Mouse (Mus musculus) spleen, postnatal 36 days (tissue): ENCODE results near the gene Paxip1.
A peak's percentile ranks its signal among the peaks of the same experiment; 100 is the strongest.

Source experiments
- DNase-seq, 2 experiments: peaks; one replicate each; pipeline ENCODE4 v3.0.0; 2022; ENCODE audit warnings: low spot score in 2 of 2, mixed read lengths in 1 of 2

The Paxip1 gene

DNA sequence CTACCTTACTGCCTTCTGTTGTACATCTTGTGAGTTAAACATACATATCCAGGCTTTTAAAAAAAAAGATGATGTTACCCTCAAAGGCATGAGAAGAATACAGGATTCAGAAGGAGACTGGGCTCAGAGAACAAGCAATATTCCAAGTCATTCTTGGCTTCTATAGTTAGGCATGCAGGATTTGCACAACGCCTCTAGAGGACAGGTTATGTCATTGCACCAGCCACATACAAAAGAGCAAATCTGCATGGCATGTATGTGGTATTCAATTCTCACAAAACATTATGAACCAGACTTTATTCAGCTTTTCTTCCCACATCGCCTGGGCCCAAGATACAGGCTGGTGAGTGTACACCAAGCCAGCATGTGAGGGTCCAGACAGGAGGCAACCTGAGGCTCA is 67.0 kb downstream of the Paxip1 start:
- no peak for DNase-seq

DNA sequence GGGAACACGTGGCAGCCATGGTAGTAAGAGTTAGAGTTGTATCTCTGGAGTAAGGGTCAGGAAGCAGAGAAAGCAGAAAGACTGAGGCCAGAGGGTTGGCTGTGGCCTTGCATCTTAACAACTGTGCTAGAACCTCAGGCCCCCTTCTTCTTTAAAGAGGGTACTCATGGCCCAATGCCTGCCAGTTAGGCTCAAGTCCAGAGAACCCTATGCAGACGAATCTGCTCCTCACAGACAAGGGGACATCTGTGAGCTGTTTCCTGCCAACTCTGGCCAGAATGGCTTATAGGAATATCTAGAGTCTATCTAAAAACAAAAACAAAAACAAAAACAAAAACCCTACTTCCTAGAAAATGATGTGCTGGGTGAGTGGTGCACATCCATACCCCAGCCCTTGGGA is 72.2 kb downstream of the Paxip1 start:
- no peak for DNase-seq

DNA sequence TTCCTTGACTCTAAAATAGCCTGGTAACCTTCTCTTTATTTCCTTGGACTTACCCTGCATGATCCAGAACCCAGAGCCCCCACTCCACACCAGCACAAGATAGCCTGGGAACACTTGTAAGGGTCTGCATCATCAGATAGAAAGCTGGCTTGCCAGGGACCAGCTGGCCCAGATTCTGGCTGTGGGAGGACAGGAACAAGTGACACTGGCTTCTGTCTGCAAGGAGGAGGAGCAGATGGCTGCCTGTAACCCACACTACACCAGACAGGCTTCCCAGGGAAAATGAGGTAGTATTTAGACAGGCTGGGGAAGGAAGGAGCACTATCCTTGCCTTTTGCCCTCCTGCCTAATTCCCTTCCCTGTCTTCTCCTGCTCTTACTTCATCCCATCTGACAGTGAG is 74.2 kb downstream of the Paxip1 start:
- no peak for DNase-seq

DNA sequence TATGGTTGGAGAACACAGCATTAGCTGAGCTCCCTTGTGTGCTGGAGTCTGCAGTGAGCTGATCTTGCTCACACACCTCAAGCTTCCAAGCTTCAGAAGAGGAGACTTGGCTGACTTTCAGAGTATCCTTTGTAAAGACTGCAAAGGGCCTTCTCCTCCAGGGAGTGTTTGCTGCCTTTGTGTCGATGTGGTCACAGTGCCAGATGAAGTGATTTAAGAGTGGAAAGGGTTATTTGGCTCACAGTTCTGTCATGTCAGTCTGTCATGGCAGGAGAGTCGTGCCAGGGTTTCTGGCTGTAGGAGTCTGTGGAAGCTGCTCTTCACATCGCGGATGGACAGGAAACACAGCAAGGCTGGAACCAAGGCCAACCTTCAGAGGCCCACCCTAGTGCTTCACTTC is 75.5 kb downstream of the Paxip1 start:
- no peak for DNase-seq

DNA sequence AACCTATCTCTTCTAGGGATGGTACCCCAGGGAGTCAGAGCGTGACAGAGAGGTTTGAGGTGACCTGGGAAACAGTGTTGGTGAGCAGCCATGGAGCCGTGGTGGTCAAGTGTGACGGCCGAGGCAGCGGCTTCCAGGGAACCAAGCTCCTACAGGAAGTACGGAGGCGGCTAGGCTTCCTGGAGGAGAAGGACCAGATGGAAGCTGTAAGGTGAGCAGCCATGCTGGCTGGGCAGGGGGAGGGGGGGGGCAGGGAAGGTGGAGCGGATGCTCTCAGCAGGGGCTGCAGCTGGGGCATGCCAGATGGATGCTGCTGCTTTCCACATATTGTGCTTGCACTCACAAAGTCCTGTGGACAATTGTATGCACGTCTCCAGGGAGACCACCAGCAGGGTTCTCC is 77.1 kb downstream of the Paxip1 start:
- no peak for DNase-seq

DNA sequence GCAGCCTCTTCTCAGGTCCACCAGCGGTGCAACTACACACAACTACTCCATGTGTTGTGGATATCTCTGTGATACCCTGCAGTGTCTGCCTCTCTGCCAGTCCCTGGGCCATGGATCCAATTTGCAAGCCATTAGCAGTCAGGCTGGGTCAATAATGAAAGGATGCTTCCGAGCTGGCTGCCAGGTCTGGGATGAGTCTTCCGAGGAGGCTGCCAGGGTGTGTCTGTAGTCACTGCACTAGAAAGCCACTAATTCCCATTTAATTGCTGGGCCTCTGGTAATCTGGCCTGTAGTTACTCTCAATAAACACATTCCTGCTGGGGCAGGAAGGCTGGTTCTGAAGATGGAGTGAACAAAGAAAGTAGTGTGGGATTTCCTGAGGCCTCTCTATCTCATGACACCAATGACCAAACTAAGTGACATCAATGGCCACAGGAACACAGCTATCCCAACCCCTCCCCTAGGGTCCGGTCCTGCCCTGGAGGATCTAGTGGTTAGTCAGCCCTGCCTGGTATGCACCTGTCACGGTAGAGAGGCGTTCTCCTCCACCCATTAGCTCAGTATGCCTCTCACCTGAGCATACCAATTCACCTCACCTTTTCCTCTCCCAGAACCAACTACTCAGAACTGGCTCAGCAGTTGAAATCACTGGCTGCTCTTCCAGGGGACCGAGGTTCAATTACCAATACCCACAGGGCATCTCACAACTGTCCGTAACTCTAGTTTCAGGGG is 79.9 kb downstream of the Paxip1 start:
- DNase-seq, result no peak

DNA sequence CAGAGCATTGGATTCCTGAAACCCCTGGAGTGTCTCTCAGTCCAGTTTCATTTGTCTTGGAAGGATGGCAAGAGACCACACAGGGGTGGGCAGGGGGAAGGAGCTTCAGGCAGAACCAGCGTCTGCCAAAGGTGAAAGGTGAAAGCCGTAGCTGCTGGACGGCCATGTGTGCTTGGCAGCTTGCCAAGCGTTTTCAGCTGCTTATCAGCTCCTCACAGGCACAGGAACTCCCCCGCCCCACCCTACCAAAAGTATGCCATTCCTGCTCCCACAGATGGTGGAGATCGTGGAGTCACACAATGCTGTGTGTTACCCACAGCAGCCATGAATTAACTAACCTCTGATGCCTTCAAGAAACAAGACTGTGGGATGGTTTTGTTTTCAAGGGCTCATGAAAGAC is 83.3 kb downstream of the Paxip1 start:
- DNase-seq, result peak; percentile 55 to 76

DNA sequence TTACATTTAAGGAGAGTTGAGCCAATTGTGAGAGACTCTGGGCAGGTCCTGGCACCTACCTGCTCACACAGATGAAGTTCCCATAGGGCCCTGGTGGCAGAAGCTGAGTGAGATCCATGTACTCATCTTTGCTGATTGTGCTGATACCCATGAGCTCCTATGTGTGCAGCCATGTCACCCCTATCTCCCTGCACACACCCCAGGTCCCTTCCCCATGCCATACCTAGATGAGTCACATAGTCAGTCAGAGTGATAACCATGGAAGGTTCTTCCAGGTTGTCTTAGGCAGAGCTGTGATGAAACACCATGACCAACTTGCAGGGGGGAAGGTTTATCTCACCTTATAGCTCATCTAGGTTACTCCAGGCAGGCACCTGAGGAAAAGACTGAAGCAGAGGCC is 84.2 kb downstream of the Paxip1 start:
- peak in 1 of 2 experiments; percentile 7 for DNase-seq

DNA sequence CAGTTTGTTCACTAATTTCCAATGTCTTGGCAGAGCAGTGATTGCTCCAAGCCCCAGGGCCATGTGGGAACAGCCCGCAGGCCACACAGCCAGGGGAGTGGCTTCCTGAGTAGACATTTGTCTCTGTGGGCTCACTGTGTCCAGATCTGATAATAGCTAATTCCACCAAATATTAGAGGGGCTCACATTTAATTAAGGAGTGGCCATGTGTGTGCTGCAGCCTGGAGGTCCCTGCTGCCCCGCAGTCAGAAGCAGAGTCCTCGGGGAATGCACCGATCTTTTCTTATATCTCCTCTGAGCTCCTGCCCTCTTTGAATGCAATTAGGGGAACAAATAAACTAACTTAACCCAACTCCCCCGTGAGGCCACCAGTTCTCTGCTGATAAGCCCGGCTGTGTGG is 84.9 kb downstream of the Paxip1 start:
- no peak for DNase-seq

DNA sequence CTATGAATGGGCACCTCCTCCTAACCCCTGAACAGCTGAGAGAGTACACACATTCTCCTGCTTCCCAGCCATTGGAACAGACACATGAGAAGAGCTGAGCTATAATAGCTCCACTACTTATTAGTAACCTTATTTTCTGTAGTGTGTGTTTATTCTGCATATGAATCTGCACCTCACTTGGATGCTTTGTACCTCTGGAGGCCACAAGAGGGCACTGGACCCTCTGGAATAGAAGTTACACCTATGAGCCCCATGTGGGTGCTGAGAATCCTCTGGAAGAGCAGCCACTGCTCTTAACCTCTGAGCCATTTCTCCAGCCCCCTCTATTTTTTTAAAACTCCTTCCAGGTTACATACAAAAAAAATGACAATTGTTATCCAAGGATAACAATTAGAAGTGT is 86.5 kb downstream of the Paxip1 start:
- no peak for DNase-seq

DNA sequence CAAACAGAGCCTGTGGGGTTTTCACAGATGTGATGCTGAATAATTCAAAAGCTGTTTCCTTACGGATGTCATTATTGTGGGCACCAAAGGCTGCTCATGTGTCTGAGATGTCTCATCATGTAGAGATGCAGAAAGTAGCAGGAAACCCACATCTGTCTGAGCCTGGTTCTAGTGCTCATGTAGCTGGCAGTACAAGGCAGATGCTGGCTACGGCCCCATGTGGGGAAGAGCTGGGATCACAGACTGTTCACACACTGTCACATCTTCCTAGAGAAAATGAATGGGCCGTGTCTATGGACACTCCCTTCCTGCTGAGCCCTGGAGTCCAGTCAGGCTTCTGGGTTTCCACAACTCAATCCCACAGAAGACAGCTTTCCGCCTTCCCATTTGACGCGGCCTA is 89.0 kb downstream of the Paxip1 start:
- DNase-seq, result no peak
